10 mouse cellular contexts compared by ENCODE assay signal in the genomic region with DNA sequence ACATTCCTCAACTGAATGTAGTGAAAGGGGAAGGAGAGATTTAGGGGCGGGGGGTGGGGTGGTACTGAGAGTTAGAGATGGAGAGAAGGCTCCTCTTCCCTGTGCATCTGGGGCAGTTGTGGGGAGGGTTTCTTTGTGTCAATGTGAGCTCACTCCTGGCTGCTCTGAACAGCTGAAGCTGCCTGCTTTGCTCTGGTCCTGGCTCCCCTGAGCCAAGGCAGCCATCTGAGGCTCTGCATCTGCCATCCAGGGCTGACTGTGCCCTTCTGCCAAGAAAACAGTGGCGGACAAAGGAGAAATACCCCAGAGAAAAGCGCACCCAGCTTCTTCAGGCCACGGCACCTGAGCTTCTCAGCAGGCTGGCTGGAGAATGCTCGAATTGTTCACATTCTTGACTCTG.
DNase-seq lines count a peak whose midpoint lies in the region; ATAC-seq lines count a peak whose summit lies in the region.
"Had no signal": no experiment of that assay in that cellular context is flagged by ENCODE, and none has a peak within 500 bp of the region (broad histone marks: within the 10 kb centered on the region; RNA-seq: fewer than 3 reads in every experiment).

No protein-coding gene starts in this region.

- no peaks in the 10 kb centered on the region for H3K36me3 ChIP-seq in forebrain, embryonic 12.5 days (replicated peaks)
- H3K36me3 ChIP-seq in hindbrain, embryonic 14.5 days (replicated peaks; ENCODE audit: control insufficient read depth, insufficient read depth): no peaks in the 10 kb centered on the region
- no peaks in the 10 kb centered on the region for H3K36me3 ChIP-seq in midbrain, embryonic 16.5 days (ENCODE audit: control insufficient read depth, insufficient read depth, low read length)

- no peak overlapping the region for H3K4me3 ChIP-seq in forebrain, embryonic 12.5 days (replicated peaks)
- no peak overlapping the region for H3K4me3 ChIP-seq in hindbrain, embryonic 14.5 days (replicated peaks; ENCODE audit: low read length)
- no peak overlapping the region for H3K4me3 ChIP-seq in midbrain, embryonic 16.5 days (ENCODE audit: low read depth, low read length)

- WGBS in forebrain, embryonic 12.5 days: 81% methylated on average over 5 of the region's 5 CpGs
- WGBS in hindbrain, embryonic 14.5 days: 68% methylated on average over 5 of the region's 5 CpGs
- 74% methylated on average over 5 of the region's 5 CpGs for WGBS in midbrain, embryonic 16.5 days

- no peak overlapping the region for H3K9ac ChIP-seq in forebrain, embryonic 12.5 days
- no peak overlapping the region for H3K9ac ChIP-seq in hindbrain, embryonic 14.5 days
- H3K9ac ChIP-seq in midbrain, embryonic 16.5 days (ENCODE audit: low read depth, low read length): no peak overlapping the region

- H3K4me2 ChIP-seq in forebrain, embryonic 12.5 days: peak overlapping the region; percentile 36; the same call in 1 of the 2 replicates
- H3K4me2 ChIP-seq in hindbrain, embryonic 14.5 days (replicated peaks): peak overlapping the region; percentile 34
- H3K4me2 ChIP-seq in midbrain, embryonic 16.5 days (ENCODE audit: low read length): peak overlapping the region; percentile 37; the same call in 1 of the 2 replicates

- intact Hi-C loops in left cerebral cortex, postnatal 4 days (cut with DNase I): no loop called here

- no peak overlapping the region for H3K27ac ChIP-seq in forebrain, embryonic 12.5 days
- peak overlapping the region; percentile 35; the same call in 1 of the 2 replicates for H3K27ac ChIP-seq in hindbrain, embryonic 14.5 days
- no peak overlapping the region for H3K27ac ChIP-seq in midbrain, embryonic 16.5 days (ENCODE audit: low read length)
- H3K27ac ChIP-seq: kidney, postnatal 0 days had no signal

- H3K9me3 ChIP-seq in forebrain, embryonic 12.5 days: no peaks in the 10 kb centered on the region
- H3K9me3 ChIP-seq in hindbrain, embryonic 14.5 days (ENCODE audit: control insufficient read depth, low read length): no peaks in the 10 kb centered on the region
- H3K9me3 ChIP-seq in midbrain, embryonic 16.5 days (replicated peaks; ENCODE audit: control insufficient read depth, low read length, poor library complexity, severe bottlenecking): no peaks in the 10 kb centered on the region

- peaks cover 3% of the 10 kb centered on the region; the same call in 1 of the 2 replicates for H3K4me1 ChIP-seq in forebrain, embryonic 12.5 days
- peaks cover 7% of the 10 kb centered on the region for H3K4me1 ChIP-seq in hindbrain, embryonic 14.5 days (replicated peaks; ENCODE audit: control insufficient read depth, insufficient read depth, low read length)
- H3K4me1 ChIP-seq in midbrain, embryonic 16.5 days (ENCODE audit: control insufficient read depth, insufficient read depth, low read length): peaks cover 4% of the 10 kb centered on the region; the same call in 1 of the 2 replicates

- no peak for ATAC-seq in forebrain, embryonic 12.5 days (ENCODE audit: low FRiP score)
- no peak for ATAC-seq in hindbrain, embryonic 14.5 days (ENCODE audit: low FRiP score)
- no peak for ATAC-seq in midbrain, embryonic 16.5 days

- peaks cover 16% of the 10 kb centered on the region; the same call in 1 of the 2 replicates for H3K27me3 ChIP-seq in forebrain, embryonic 12.5 days
- H3K27me3 ChIP-seq in hindbrain, embryonic 14.5 days (ENCODE audit: control insufficient read depth, insufficient read depth, low read length): no peaks in the 10 kb centered on the region
- H3K27me3 ChIP-seq in midbrain, embryonic 16.5 days (ENCODE audit: control insufficient read depth, insufficient read depth, low read depth, low read length): no peaks in the 10 kb centered on the region

- peak; percentile 58 for DNase-seq in left cerebral cortex, postnatal 4 days
- no peak for DNase-seq in left cerebral cortex, adult 9 months (ENCODE audit: low spot score in 2 of 2)
- DNase-seq in hindbrain, embryonic 14.5 days (ENCODE audit: low spot score): no peak
- no peak for DNase-seq in spleen, postnatal 14 days (ENCODE audit: low spot score in 2 of 2)
- DNase-seq in adrenal gland, postnatal 4 days (ENCODE audit: low spot score in 2 of 2): no peak
- DNase-seq: cerebellum, adult 11-12 months; spleen, adult 18-20 months had no signal
